Mouse (Mus musculus) yolk sac, embryonic 10.5 days (tissue): Measurements from ENCODE around the gene Adgrf3.
"Not testable (repeated sequence)": the region's sequence is repeated elsewhere in the genome, so short reads cannot be mapped to it uniquely, and the experiment has no call there.

Experiments
- DNase-seq: peaks from one replicate; pipeline ENCODE4 v3.0.0-alpha.2; 2017; ENCODE audit warnings: low spot score

The Adgrf3 gene

DNA sequence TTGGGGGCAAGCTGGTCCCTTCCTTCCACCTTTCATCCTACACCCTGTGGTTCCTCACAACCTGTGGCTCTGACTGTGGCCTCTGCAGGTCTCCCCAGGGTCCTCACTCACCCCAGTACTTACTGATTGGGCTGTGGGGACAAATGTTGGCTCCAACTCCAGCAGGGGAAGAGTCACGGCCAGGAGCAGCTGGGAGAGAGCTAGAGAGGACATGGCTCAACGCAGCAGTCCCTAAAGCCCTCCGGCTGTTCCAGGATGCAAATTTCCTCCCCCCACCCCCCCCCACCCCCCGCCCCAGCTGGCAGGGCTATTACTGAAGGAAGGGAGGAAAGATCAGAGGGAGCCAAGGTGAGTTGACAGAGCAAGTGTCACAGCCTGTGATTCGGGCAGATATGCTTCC is at the start of gene Adgrf3:
Adgrf3 (minus strand) TSS at position 230 of the 400 bp plus-strand sequence.
- DNase-seq = no peak

DNA sequence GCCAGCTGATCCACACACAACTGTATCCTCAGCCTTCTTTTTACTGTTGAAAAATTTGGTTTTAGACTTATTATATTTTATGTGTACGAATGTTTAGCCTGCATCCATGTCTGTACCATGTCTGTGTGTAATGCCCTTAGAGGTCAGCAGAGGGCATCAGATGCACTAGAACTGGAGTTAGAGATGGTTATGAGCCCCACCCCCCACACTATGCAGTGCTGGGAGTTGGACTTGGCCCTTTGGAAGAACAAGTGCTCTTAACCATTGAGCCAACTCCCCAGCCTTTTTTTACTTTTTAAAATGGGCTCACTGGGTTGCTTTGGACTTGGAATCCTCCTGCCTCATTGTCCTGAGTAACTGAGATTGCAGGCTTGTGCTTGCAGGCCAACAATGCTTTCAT is 42.1 kb upstream of the Adgrf3 start:
- DNase-seq = no peak

DNA sequence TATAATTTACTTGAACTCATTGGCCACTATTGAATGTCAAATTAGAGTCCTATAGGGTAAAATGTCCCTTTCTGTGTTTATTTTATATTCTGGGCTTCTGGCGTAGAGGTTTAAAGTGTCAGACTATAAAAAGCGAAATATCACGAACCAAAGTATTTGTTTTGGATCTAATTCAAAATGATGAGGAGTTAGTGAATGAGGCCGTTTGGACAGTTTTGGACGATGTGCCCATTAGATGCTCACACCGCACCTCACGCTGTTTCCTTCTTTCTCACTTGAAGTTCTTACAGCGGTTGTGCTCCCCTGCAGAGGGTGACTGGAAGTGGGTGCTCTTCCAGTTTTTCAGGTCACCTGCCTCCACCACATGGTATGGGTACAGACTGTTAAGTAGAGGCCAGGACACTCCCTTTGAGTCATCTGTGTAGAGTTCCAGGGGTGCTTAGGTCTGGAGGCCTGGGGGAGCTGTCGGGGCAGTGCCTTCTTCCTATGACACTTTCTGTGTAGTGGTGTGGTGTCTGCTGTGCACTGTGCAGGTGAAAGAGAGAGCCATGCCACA is 40.4 kb upstream of the Adgrf3 start:
- DNase-seq = no peak

DNA sequence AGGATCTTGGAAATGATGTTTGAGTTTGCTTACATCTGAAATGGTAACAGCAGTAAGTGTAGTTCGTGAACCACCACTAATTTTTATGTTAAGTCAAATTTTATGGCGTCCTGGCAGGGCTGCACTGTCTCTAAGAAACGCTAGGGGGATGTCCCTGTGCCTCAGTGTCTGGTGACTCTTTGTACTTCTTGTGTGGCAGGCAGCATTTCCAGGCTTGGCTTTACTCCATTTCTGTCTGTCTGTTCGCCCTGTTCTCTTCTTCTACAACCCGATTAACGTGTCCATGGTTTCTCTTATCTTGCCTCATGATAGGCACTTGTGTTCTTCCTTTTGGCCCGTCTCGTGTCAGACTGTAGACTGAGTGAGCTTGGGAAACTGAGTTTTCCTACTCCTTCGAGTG is 38.2 kb upstream of the Adgrf3 start:
- no peak for DNase-seq

DNA sequence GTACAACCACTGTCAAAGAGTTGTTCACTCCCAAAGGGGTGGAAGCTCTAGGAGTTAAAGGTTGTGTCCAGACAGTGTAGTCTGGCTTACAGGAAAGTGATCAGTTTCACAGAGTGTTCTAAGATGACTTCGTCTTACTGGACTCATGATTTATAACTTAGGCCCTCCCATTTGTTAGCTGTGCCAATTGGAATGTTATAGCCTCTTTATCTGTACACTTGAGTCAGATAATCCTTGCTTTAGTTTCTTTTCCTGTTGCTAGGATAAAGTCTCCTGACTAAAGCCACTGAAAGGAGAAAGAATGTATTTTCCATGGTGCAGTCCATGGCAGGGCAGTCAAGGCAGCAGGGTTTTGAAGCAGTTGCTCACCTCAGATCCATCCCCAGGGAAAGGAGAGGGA is 36.9 kb upstream of the Adgrf3 start:
- no peak for DNase-seq

DNA sequence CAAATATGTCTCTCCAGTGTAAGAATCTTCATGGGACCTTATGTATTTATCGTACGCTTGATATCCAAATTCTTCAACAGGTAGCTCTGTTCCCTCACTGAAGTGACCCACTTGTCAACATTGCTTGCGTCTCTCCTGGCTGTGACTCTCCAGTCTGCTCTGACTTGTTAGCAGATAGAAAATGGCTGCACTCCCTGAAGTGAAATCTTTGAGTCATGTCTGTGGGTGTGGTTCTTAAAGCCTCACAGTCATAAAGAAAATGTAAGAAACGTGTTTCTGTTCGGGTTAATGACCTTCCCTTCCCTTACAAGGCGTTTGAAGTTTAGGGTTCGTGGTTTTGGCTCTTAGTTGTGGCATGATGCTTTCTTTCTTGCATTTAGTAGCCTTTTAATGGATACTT is 35.0 kb upstream of the Adgrf3 start:
- no peak for DNase-seq

DNA sequence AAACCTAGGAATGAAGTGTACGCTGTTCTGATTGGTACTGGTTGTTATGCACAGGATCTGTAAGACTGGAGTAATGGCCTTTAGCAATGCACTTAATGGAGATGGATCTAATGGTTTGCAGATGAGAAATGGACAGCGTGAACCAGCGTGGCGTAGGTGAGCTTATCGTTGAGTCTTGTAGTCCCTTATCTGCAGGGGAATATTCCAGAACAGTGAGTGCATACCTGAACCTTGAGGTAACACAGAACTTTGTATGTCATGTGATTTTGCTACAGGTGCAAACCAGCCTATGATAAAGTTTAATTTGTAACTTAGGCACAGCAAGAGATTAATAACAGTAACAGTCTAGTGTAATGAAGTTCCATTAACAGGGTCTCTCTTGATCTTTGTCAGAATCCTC is 33.0 kb upstream of the Adgrf3 start:
- DNase-seq = no peak

DNA sequence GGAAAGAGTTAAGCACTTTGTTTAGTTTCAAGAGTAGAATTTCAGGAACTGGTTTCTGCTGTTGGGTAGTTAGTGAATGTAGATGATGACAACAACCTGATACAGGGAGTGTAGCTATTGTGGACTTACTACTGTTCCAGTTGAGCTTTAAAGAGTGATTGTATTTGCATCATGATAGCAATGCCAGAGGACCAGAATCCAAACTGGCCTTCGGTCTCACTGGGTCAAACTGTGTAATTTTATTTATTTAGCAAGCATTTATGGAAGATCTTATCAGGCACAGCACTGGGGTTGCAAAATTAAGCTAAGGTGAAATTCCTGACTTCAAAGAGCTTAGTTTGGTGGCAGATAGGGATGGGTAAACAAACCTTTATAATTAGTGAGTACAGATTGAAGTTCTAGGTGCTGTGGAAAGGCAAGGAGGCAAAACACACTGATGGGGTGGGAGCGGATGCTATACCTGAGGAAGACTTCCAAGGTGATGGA is 30.2 kb upstream of the Adgrf3 start:
- DNase-seq = no peak

DNA sequence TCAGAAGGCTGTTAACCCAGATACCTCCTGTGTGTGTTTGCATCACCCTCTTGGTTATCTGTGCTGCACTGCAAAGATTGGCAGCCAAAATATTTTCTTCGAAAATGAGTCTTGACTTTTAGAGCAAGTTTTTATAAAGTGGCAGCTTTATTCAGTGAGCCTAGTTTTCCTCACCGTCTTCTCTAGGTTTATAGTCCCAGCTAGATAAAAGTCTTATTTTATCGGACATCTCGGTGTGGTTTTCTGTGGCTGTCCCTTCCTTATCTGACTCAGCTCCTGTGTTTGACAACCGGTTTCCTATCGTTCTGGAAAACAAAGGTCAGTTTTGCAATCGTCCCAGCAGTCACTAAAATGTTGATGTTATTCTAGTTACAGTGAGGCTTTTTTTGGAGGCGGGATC is 28.5 kb upstream of the Adgrf3 start:
- peak; percentile 33 for DNase-seq

DNA sequence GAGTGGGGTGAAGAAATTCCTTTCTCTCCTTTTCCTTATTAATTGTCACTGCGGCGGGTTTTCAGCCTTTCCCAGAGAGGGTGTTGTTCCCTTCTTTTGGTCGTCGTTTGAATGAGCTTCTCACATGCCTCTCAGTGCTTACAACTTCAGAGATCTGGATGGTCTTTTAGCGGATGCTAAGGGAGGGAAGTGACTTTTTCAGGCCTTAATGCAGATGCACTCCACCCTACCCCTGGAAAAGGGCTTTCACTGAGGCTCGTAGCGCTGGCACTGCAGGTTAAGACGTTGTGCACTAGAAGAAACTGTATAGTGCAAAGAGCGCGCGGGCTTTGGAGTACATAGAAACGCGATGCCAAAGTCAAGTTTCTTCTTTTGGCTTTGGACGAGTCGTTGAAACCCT is 27.5 kb upstream of the Adgrf3 start:
- no peak for DNase-seq

DNA sequence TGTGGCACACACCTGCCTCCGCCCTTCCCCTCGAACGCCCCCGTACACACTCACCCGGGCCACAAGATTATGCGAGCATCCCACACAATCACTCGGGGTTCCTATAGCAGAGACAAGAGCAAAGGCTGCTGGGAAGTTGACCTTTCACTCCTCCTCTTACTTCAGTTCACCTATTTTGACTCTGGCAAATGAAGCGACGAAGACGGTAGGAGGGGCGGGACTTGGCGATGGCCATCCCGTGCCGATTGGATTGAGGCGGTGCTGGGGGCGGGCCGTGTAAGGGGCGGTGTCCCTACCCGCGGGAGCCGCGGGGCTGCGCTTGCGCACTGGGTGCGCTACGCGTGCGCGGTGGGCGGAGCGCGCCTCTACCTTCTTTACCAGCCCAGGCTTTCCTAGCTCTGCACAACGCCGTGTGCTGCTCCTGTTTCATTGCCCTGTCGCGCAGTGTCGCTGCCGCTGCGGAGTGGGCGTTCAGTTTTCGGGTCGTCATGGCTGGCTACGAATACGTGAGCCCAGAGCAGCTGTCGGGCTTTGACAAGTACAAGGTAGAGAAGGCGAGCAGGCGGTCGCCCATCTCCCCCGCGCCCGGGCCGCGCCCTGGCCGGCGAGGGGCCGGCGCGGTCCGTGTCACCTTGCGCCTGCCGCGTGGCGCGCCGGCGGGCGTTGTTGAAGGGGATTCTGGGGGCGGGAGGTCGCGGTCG is 26.9 kb upstream of the Adgrf3 start, which contains the start of gene Selenoi:
Selenoi (plus strand) TSS at position 311 of the 701 bp plus-strand sequence.
- DNase-seq = peak; percentile 98

DNA sequence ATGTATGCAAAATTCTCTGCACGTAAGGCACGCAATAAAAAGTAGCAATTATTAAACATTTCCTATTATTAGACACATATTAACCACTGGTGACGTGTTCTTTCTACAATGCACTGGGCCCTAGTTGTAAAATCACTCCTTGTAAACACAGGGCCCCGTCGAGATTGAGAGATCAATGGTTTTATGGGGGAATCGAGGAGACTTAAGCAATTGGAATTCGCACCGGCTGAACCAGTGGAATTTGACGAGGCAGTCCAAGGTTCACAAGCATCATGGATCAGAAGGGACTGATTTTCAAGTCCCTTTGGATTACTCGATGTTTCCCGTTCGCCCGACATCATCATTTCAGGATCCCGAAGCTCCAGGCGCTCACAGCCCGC is 26.4 kb upstream of the Adgrf3 start:
- DNase-seq = no peak

DNA sequence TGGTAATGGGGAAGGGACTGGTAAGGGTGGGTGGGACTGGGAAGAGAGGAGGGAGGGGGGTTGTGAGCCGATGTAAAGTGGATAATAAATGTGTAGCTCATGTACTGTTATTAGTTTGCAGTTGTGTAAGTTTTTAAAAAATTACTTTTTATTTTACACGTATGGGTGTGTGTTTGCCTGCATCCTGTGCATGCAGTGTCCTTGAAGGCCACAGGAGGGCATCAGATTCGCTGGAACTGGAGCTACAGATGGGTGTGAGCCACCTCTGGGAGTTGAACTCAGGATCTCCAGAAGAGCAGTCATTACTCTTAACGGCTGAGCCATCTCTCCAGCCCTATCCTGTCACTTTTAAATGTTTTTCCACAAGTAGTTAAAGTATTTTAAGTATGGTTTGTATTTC is 25.4 kb upstream of the Adgrf3 start:
- DNase-seq = no peak

DNA sequence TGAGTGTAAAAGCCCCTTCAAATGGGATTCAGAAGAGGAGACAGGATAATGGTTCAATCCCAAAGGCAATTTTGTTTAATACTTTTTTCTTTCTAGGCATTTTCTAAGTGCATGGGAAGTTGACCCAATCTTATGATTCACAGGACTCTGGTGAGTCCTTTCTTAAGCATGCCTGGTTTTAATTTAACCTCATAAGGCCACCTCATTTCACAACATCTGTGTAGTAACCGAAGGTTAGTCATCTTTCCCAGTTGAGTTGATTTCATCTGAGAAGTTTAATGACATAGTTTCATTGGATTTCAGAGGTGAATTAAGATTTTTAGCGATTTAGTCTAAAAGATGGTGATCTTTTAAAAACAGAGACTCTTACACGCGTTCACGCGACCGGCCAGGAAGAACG is 17.2 kb upstream of the Adgrf3 start:
- DNase-seq = no peak

DNA sequence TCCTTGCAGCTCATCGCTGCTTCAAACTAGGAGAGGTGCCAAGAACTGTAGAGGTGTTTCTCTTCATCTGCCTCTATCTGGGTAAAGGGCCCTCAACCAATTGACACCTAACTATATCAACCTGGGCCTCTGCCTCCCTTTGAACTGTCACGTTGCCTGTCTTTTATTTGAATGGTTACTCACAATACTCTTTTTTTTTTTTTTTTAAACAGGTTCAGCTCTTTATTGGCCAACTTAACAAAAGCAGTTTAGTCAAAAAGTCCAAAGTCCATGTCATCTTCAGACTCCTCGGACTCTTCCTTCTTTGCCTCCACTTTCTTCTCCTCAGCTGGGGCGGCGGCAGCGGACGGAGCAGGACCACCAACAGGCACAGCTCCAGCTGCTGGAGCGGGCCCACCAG is 15.1 kb upstream of the Adgrf3 start:
- DNase-seq = no peak

DNA sequence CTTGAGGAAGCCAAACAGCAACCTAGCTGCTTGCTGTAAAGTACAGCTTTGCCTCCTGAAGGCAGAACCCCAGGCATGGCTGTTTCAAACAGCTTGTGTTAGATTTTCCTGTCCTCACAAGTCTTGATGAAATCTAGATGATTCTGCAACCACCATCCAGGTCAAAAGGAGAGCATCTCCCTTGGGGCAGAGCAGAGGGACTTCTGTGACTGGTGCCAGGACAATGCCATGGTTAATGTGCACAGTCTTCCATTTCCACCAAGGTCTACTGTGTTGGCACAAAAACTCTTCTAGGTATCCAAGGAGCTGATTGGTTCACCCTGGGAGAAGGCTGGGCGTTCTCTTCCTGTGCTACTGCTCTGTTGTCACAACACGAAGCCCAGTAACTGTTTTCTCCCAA is 14.2 kb upstream of the Adgrf3 start:
- DNase-seq = no peak

DNA sequence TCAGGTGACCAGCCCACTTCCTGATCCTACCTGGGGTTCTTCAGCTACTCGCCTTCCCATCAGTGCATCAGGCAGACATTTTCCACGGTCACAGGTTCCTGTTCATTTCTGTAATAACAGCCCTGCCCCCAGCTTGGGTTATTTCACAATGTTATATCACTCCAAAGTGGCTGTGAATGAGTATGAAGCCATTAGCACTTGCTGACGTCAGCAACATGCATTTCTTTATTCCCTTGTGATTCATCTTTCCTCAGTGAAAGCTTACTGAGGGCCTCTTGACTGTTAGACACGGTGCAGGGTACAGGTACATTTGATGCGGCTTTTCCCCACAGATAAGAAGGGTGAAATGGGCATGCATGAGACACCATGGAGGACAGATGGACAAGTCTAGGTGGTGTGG is 10.4 kb upstream of the Adgrf3 start:
- DNase-seq = no peak

DNA sequence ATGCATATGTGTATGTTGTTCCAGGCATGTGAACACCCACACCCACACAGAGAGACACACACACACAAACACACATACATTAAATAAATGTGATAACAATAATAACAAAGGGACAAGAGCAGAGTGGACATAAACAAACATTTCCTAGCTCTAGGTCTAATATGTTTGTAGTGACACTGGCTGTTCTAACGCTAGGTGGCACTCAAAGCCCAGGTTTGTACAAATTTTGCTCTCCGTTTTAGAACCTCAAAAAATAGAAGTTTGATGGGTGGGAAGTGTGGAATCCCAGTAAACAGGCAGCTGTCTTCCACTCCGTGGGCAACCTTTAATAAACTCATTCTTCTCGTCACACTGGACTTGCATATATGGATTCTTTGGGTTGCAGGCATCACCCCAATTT is 9.4 kb upstream of the Adgrf3 start:
- DNase-seq = peak; percentile 22

DNA sequence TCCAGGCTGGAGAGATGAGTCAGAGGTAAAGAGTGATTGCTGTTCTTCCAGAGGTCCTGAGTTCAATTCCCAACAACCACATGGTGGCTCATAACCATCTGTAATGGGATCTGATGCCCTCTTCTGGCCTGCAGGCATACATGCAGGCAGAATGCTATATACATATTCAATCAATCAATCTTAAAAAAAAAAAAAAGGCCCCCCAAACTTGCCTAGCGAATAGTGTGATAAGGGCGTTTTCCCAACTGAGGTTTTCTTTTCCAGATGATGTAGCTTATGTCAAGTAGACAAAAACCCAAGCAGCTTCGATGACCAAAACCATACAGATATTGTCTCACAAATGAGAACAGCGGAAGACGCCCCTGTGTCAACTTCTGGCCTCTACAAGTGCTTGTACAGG is 5.2 kb upstream of the Adgrf3 start:
- DNase-seq = not testable (repeated sequence)

DNA sequence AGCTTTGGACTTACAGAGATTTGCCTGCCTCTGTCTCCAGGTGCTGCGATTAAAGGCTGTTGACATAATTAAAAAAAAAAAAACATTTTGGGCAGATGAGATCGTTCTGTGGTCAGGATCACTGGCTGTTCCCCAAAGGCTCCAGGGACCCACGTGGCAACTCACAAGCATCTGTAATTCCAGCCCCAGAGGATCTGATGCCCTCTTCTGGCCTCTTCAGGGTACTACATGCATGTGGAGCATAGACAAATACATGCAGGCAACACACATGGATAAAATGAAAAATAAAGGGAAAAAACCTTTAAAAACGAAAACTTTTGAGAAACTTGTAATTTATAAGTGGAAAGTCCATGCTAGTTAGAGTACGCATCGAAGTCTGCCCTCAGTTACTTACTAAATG is 1.8 kb upstream of the Adgrf3 start:
- no peak for DNase-seq

DNA sequence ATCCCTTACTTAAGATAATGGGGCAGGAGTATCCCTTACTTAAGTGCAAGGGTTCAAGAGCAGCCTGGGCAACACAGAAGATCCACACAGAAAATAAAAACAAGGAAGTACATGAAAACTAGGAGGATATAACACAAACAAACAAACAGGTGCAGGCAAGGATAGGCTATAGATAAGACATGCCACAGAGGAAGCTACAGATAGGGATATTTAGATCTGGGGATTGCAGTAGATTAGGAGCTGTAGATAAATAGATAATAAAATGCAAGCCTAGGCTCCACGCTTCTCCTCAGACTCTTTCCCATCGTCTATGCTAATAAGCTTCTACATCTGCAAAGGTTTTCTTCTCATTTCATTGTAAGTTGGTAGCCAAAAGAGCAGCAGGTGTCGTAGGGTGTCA is 488 bp downstream of the Adgrf3 start:
- no peak for DNase-seq

DNA sequence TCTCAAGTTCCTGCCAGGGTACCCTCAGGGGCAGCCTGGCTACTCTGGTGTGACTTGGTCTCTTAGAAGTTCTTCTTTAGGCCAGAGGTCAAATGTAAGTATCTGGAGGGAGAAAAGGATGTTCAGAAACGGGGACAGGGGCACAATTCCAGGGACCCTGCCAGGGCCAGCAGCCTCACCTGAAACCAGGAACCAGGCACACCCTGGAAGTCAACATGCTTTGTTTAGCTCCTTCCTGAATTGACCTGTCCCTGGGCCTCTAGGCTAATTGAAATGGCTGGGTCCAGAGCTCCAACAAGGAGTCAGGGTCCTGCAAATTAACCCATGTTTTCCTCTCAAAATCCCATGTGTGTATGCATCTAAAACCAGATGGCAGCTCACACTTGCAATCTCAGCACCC is 1.1 kb downstream of the Adgrf3 start:
- DNase-seq = no peak

DNA sequence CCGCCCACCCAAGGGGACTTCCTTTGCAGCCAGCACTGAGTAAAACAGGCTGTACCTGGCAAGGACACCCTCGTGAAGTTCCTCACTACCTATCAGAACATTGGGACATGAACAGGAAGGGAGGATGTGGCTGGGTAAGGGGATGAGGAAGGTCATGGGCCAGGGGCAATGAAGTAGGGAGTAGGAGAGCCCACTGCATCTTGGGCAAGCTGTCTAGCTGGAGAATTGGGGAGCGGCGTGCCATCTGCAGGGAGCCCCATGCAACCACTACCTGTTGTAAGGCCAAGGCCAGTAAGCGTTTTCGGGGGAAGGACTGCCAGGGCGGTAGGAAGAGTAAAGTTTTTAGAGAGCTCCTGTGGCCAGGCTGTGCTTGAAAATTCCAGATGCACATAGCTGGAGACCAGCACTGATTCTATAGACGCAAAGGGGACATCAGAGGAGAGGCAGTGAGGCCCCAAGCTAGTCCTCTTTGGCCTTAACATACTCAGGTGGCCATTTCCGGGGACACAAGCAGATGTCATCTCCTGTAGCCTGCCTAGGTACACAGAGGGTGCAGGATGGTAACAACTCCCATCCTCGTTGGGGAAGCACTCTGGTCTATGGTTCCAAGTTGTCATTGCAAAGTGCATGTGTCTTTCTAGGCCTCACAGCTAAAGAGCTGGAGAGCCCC is 2.2 kb downstream of the Adgrf3 start:
- no peak for DNase-seq

DNA sequence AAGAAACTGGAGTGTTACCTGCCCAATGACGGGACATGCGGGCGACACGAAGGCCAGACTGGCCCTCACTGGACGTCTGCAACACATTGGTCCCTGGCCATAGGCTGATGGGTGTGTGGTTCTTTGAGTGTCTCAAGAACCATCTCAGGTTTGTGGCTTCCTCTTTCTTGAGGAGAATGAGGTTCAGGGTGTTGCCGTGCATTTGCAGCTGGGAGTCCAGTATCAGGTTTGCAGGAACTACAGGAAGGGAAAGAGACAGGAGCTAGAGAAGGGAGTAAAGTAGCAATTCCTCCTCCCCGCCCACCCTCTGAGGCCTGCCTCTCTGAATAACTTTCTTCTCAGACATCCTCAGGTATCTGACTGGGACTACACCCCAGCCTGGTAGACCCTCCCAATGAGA is 3.3 kb downstream of the Adgrf3 start:
- DNase-seq = no peak
